Mouse (Mus musculus) embryonic facial prominence, embryonic 14.5 days (tissue): ENCODE data around the gene Lrrtm4. TPM values are rescaled to one million over a fixed set of nuclear protein-coding genes. Genes with fewer than 3 reads are reported as not detected.

Experiments
- ATAC-seq: fragments of 200-750 bp; cut with Nextera tagmentation; 2 replicates; pipeline ENCODE4 v1.8.0; 2017; ENCODE audit warnings: low read depth, moderate number of reproducible peaks, moderate TSS enrichment
- DNase-seq: peaks from one replicate; pipeline ENCODE4 v3.0.0-alpha.2; 2015; ENCODE audit warnings: low spot score
- H3K27ac ChIP-seq: fragments of 300-500 bp; sonication (generic); replicated peaks from 2 replicates; pipeline ENCODE4 v1.5.1; 2014; ENCODE audit warnings: low read depth, mild to moderate bottlenecking, low read length, moderate library complexity
- H3K27me3 ChIP-seq: fragments of 300-500 bp; sonication (generic); replicated peaks from 2 replicates; pipeline ENCODE4 v1.6.1; 2014; ENCODE audit warnings: low read length; ENCODE audit not compliant: control insufficient read depth, insufficient read depth
- H3K36me3 ChIP-seq: fragments of 300-500 bp; sonication (generic); 2 replicates; pipeline ENCODE4 v1.6.1; 2014; ENCODE audit warnings: low read length, mixed read lengths; ENCODE audit not compliant: control insufficient read depth, insufficient read depth
- H3K4me1 ChIP-seq: fragments of 300-500 bp; sonication (generic); 2 replicates; pipeline ENCODE4 v1.6.1; 2014; ENCODE audit warnings: antibody characterized with exemption, low read length; ENCODE audit not compliant: control insufficient read depth, insufficient read depth
- H3K4me2 ChIP-seq: fragments of 300-500 bp; sonication (generic); 2 replicates; pipeline ENCODE4 v1.6.1; 2014; ENCODE audit warnings: low read depth, mild to moderate bottlenecking, low read length, moderate library complexity, mixed read lengths
- H3K4me3 ChIP-seq: fragments of 300-500 bp; sonication (generic); 2 replicates; pipeline ENCODE4 v1.5.1; 2014; ENCODE audit warnings: low read depth, mild to moderate bottlenecking, low read length
- H3K9ac ChIP-seq: fragments of 300-500 bp; sonication (generic); 2 replicates; pipeline ENCODE4 v1.6.1; 2014; ENCODE audit warnings: low read depth, mild to moderate bottlenecking, low read length, moderate library complexity, mixed read lengths
- H3K9me3 ChIP-seq: fragments of 300-500 bp; sonication (generic); 2 replicates; pipeline ENCODE4 v1.6.1; 2016; ENCODE audit warnings: low read length; ENCODE audit not compliant: control insufficient read depth
- WGBS: fragments of 180-500 bp; shearing (Covaris S2); extraction: QIAGEN DNeasy Blood & Tissue Kit; methylation state at CpG from one replicate; pipeline ENCODE4 v1.1.7; 2014; 5-methylcytosine and 5-hydroxymethylcytosine counted together
- polyA plus RNA-seq: library from polyadenylated mRNA; unstranded; fragments of >200 nt; fragmentation: Nextera tagmentation; extraction: Ambion mirVana; gene quantifications from 2 replicates; pipeline ENCODE4 v1.2.1, GENCODE M21; 2014

Gene Lrrtm4
- 4.1 TPM in 2 replicates for polyA plus RNA-seq

- Histone ChIP-seq H3K9ac (peak within 1 kb of the TSS; percentile 27), H3K27me3 (0 out of 2 replicates have a peak, but pooled peaks cover 3% of the 10 kb centered on the region), H3K4me1 (no peaks in the 10 kb centered on the region), H3K4me2 (peak within 1 kb of the TSS; percentile 66), H3K36me3 (no peaks in the 10 kb centered on the region), H3K27ac (no peak within 1 kb of the TSS), H3K9me3 (no peaks in the 10 kb centered on the region), H3K4me3 (peak within 1 kb of the TSS; percentile 32)
- WGBS = 9% methylated on average over 6 of the region's 6 CpGs
- ATAC-seq (peak; percentile 71), DNase-seq (peak; percentile 72)
Observed at GRCm38 (mm10) chr6:80018765-80019164, at the start of gene Lrrtm4. Gene Lrrtm4 (plus strand): TSS chr6:80018877.

- H3K27me3 ChIP-seq = 0 out of 2 replicates have a peak, but pooled peaks cover 3% of the 10 kb centered on the region
- H3K4me3 ChIP-seq = peak overlapping the region; percentile 32
- WGBS = 2% methylated on average over 14 of the region's 14 CpGs
- no peaks in the 10 kb centered on the region for H3K9me3 ChIP-seq
- no peak for DNase-seq
- no peaks in the 10 kb centered on the region for H3K36me3 ChIP-seq
- no peak overlapping the region for H3K27ac ChIP-seq
- peak overlapping the region; percentile 27 for H3K9ac ChIP-seq
- H3K4me1 ChIP-seq = no peaks in the 10 kb centered on the region
- peak overlapping the region; percentile 66 for H3K4me2 ChIP-seq
- ATAC-seq = no peak
Observed at GRCm38 (mm10) chr6:80019189-80019860, 648 bp downstream of the Lrrtm4 start.

DNA sequence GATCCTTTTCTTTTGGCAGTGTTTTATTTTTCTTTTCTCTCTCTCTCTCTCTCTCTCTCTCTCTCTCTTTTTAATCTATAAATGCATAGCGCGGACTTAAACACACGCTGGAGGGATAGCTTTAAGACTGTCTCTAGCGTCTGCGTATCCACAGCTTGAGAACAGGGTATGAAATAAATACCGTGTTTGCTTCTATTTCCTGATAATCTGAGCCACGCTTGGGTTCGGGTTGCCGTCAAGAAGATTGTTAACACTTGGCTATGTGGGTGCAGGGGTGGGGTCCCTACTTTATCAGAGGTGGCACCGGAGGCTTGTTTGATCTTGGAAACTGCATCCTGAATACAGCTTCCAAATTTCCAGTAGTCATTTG lies 1.2 kb downstream of the Lrrtm4 start:
- no peak for ATAC-seq
- peak; percentile 16 for DNase-seq
- Histone ChIP-seq H3K4me2 (peak overlapping the region; percentile 66), H3K4me1 (no peaks in the 10 kb centered on the region), H3K27ac (no peak overlapping the region), H3K36me3 (no peaks in the 10 kb centered on the region), H3K27me3 (0 out of 2 replicates have a peak, but pooled peaks cover 3% of the 10 kb centered on the region), H3K4me3 (peak overlapping the region; percentile 32), H3K9me3 (no peaks in the 10 kb centered on the region), H3K9ac (peak overlapping the region; percentile 27)
- 7% methylated on average over 10 of the region's 10 CpGs for WGBS

- DNase-seq = no peak
- Histone ChIP-seq H3K36me3 (no peaks in the 10 kb centered on the region), H3K9me3 (no peaks in the 10 kb centered on the region), H3K27me3 (no peaks in the 10 kb centered on the region), H3K4me2 (no peak overlapping the region), H3K4me1 (no peaks in the 10 kb centered on the region), H3K4me3 (no peak overlapping the region), H3K27ac (no peak overlapping the region), H3K9ac (no peak overlapping the region)
- ATAC-seq = no peak
Observed at GRCm38 (mm10) chr6:80056849-80057248, 38.2 kb downstream of the Lrrtm4 start.

DNA sequence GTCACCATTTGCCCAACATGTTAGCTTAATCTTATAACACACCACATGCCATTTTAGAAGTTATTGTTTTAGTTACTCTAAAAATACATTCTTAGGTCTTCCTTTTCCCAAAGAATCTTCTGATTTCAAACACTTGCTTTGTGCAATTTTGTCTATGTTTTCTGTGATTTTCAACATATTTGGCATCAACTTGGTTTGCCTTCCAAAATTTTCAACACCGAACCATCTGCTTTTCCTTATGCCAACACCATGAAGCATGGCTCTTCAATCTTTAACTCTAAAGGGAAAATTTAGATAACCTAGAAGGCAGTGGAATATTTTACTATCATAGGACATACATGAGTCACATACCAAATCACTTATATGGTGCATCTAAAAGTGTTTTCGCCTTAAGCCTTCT lies 59.3 kb downstream of the Lrrtm4 start:
- WGBS = 92% methylated on average over 2 of the region's 2 CpGs
- Histone ChIP-seq H3K4me1 (no peaks in the 10 kb centered on the region), H3K36me3 (no peaks in the 10 kb centered on the region), H3K9ac (no peak overlapping the region), H3K27ac (no peak overlapping the region), H3K4me2 (no peak overlapping the region), H3K9me3 (no peaks in the 10 kb centered on the region), H3K4me3 (no peak overlapping the region), H3K27me3 (no peaks in the 10 kb centered on the region)
- DNase-seq = no peak
- ATAC-seq = no peak

DNA sequence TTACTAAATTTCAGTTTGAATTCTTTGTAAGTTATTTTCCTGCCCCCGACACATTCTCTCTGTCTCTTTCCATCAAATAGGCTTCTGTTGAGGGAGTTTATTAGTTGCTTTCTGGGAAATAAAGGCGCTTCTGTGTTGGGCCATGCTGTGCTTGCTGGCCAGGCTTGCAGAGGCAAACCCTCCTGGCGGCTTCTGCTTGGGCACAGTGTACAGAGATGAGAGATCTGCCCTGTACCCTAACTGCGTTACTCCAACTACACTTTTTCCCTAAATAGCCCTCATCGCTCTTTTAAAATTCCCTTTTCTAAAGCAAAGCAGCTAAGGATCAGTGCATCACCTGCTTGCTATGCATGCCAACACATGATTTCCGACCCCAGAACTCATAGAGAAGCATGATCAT lies 60.6 kb downstream of the Lrrtm4 start:
- 61% methylated on average over 6 of the region's 6 CpGs for WGBS
- DNase-seq = peak; percentile 17
- Histone ChIP-seq H3K4me3 (no peak overlapping the region), H3K4me2 (no peak overlapping the region), H3K9me3 (no peaks in the 10 kb centered on the region), H3K27ac (no peak overlapping the region), H3K4me1 (no peaks in the 10 kb centered on the region), H3K27me3 (no peaks in the 10 kb centered on the region), H3K9ac (no peak overlapping the region), H3K36me3 (no peaks in the 10 kb centered on the region)
- peak; percentile 57; the same call in 1 of the 2 replicates for ATAC-seq

- no peak overlapping the region for H3K4me3 ChIP-seq
- H3K9me3 ChIP-seq = no peaks in the 10 kb centered on the region
- DNase-seq (no peak), ATAC-seq (no peak; the same call in 1 of the 2 replicates)
- H3K27me3 ChIP-seq = no peaks in the 10 kb centered on the region
- no peak overlapping the region for H3K4me2 ChIP-seq
- no peaks in the 10 kb centered on the region for H3K4me1 ChIP-seq
- no peaks in the 10 kb centered on the region for H3K36me3 ChIP-seq
- WGBS = 85% methylated on average over 4 of the region's 4 CpGs
- H3K9ac ChIP-seq = no peak overlapping the region
- no peak overlapping the region for H3K27ac ChIP-seq
Observed at GRCm38 (mm10) chr6:80094909-80095308, 76.2 kb downstream of the Lrrtm4 start.

DNA sequence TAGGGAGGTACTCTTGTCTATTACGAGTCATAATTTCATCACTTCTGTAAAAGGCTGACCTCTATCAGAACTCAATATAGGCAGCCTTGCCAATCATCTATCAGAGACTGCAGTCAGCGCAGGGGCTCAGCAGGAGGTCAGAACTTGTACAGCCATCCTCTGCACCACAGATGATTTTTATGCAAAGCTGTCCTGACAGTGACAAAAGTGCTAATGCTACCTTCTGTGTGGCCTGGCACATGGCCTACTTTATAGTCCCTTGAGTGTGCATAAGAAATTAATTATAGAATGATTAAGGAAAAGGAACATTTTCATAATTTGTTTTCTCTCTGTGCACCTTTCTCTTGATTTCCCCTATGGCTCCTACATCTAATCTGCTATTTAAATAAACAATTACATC lies 86.7 kb downstream of the Lrrtm4 start:
- H3K4me3 ChIP-seq = no peak overlapping the region
- no peak overlapping the region for H3K27ac ChIP-seq
- no peaks in the 10 kb centered on the region for H3K27me3 ChIP-seq
- no peaks in the 10 kb centered on the region for H3K9me3 ChIP-seq
- WGBS = 75% methylated on average over 2 of the region's 2 CpGs
- H3K36me3 ChIP-seq = no peaks in the 10 kb centered on the region
- DNase-seq (no peak), ATAC-seq (no peak)
- H3K4me1 ChIP-seq = no peaks in the 10 kb centered on the region
- H3K4me2 ChIP-seq = no peak overlapping the region
- H3K9ac ChIP-seq = no peak overlapping the region

GRCm38 (mm10) chr6:80105843-80106242 lies 87.2 kb downstream of the Lrrtm4 start:
- H3K27ac ChIP-seq = no peak overlapping the region
- WGBS = 76% methylated on average over 1 of the region's 1 CpGs
- no peak overlapping the region for H3K4me2 ChIP-seq
- no peak overlapping the region for H3K9ac ChIP-seq
- no peak overlapping the region for H3K4me3 ChIP-seq
- no peaks in the 10 kb centered on the region for H3K27me3 ChIP-seq
- no peaks in the 10 kb centered on the region for H3K4me1 ChIP-seq
- ATAC-seq = no peak
- no peaks in the 10 kb centered on the region for H3K9me3 ChIP-seq
- no peaks in the 10 kb centered on the region for H3K36me3 ChIP-seq
- no peak for DNase-seq
